Mouse (Mus musculus) heart, adult 2 months (tissue): ENCODE data around the gene Odf3l1.

ENCODE experiments used
- CTCF ChIP-seq: fragments of 200-600 bp; IDR thresholded peaks from 2 replicates; pipeline ENCODE4 v1.8.1; 2022; ENCODE audit warnings: antibody characterized with exemption, mild to moderate bottlenecking, moderate library complexity
- POLR2A ChIP-seq: fragments of 200-500 bp; IDR thresholded peaks from 2 replicates; pipeline ENCODE4 v1.6.1; 2011; ENCODE audit warnings: mild to moderate bottlenecking, low read depth, low read length, control low read depth; ENCODE audit not compliant: insufficient read depth

DNA sequence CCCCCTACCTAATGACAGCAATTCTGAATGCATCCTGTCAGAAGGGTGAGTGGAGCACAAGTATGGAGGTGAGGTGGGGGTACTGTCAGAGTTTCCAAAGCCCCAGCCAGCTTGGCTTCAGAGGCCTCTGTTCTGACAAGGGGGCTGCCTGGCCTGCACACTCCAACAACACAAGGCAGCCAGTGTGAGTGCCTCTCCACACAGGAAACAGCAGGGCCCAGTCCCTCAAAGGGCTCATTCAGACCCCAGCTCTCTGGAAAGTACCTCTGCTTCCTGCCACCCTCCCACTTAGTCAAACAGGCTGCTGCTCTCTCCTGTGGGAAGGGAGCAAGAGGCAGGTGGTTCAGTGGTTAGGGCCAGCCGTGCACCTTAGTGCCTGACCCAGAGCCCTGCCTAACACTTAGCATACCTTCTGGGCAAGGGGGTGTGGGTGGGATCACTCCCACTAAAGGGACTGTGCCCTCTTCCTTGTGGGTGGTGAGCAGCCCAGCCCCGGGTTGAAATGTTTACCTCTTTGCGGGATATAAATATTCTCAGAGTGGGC, 17.1 kb upstream of the Odf3l1 start:
- no peak for TF ChIP-seq CTCF
- TF ChIP-seq POLR2A: no peak
